Mouse (Mus musculus) neural tube, embryonic 15.5 days (tissue): Measurements from ENCODE around the gene Rab11fip5. TPM values are rescaled to one million over a fixed set of nuclear protein-coding genes. Genes with fewer than 3 reads are reported as not detected.

ENCODE experiments used
- ATAC-seq: fragments of 200-750 bp; cut with Nextera tagmentation; 2 replicates; pipeline ENCODE4 v1.8.0; 2017; ENCODE audit warnings: mild to moderate bottlenecking, moderate TSS enrichment, moderate library complexity; ENCODE audit not compliant: low FRiP score
- H3K27ac ChIP-seq: fragments of 300-500 bp; sonication (generic); replicated peaks from 2 replicates; pipeline ENCODE4 v1.5.1; 2015; ENCODE audit warnings: mild to moderate bottlenecking, inconsistent platforms
- H3K27me3 ChIP-seq: fragments of 300-500 bp; sonication (generic); replicated peaks from 2 replicates; pipeline ENCODE4 v1.6.1; 2015; ENCODE audit warnings: inconsistent platforms
- H3K36me3 ChIP-seq: fragments of 300-500 bp; sonication (generic); 2 replicates; pipeline ENCODE4 v1.6.1; 2015; ENCODE audit warnings: inconsistent platforms
- H3K4me1 ChIP-seq: fragments of 300-500 bp; sonication (generic); 2 replicates; pipeline ENCODE4 v1.6.1; 2015; ENCODE audit warnings: inconsistent platforms
- H3K4me2 ChIP-seq: fragments of 300-500 bp; sonication (generic); 2 replicates; pipeline ENCODE4 v1.6.1; 2015; ENCODE audit warnings: inconsistent platforms, mild to moderate bottlenecking, moderate library complexity
- H3K4me3 ChIP-seq: fragments of 300-500 bp; sonication (generic); replicated peaks from 2 replicates; pipeline ENCODE4 v1.5.1; 2015; ENCODE audit warnings: mild to moderate bottlenecking, inconsistent platforms
- H3K9ac ChIP-seq: fragments of 300-500 bp; sonication (generic); replicated peaks from 2 replicates; pipeline ENCODE4 v1.6.1; 2015; ENCODE audit warnings: mild to moderate bottlenecking, inconsistent platforms
- H3K9me3 ChIP-seq: fragments of 300-500 bp; sonication (generic); replicated peaks from 2 replicates; pipeline ENCODE4 v1.6.1; 2016; ENCODE audit warnings: inconsistent platforms
- WGBS: fragments of 180-500 bp; shearing (Covaris S2); methylation state at CpG from one replicate; pipeline ENCODE4 v1.1.7; 2015; ENCODE audit warnings: mixed read lengths; 5-methylcytosine and 5-hydroxymethylcytosine counted together
- polyA plus RNA-seq: library from polyadenylated mRNA; unstranded; fragments of >200 nt; fragmentation: Nextera tagmentation; extraction: Ambion mirVana; gene quantifications from 2 replicates; pipeline ENCODE4 v1.2.1, GENCODE M21; 2015

The Rab11fip5 gene
- polyA plus RNA-seq, 1 experiment from 2014 or later: 24.3 TPM

DNA sequence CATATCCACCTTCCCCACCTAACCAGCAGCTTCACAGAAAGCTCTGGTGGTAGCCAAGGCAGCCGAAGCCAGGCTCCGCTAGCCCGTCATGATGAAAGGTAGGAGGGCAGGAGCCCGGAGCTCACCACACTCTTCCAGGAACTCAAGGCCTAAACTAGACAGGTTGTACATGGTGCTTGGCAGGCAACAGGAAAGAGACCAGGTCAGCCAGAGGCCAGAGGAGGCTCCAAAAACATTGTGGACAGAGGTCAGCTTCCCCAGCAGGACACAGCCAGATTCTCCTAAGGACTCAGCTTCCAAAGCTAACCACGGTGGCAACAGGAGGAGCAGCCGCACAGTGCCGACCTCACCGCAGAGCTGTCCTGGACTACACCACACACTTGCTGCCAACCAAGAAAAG lies 31.4 kb downstream of the Rab11fip5 start:
- H3K27me3 ChIP-seq: no peaks in the 10 kb centered on the region
- peaks cover 38% of the 10 kb centered on the region for H3K36me3 ChIP-seq
- no peaks in the 10 kb centered on the region for H3K9me3 ChIP-seq
- ATAC-seq: no peak
- no peaks in the 10 kb centered on the region for H3K4me1 ChIP-seq
- H3K4me2 ChIP-seq: no peak overlapping the region
- WGBS: 87% methylated on average over 8 of the region's 8 CpGs
- H3K27ac ChIP-seq: no peak overlapping the region
- H3K4me3 ChIP-seq: no peak overlapping the region
- no peak overlapping the region for H3K9ac ChIP-seq

DNA sequence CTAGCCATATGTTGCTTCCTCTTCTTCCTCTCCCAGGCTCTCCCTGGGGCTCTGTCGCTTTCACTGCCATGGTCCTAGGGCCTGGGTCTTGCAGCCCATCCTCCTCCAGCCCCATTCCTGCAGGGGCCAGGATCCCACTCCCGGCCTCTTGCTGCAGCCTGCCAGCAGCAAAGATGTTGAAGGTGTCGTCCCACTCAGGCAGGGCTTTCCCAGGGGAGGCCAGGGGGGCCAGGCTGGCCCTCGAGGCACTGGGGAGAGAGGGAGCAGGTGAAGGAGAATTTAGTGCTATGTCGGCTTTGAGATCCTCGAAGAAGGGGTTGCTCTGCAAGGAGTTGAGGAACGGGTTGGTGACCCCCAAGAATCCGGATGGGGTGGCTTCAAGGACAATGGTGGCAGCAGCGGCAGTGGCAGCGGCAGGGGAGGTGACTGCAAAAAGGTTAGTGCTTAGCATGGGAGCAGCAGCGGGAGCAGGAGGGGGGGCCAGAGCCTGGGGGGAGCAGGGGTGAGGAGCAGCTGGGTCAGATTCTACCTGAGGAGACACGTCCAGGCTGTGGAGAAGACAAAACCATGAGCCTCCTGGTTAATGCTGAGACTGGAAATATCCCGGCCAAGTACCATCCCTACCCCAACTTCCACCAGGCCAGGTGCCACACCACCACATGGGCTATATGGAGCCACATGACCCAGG lies 32.5 kb downstream of the Rab11fip5 start:
- no peaks in the 10 kb centered on the region for H3K4me1 ChIP-seq
- H3K9ac ChIP-seq: no peak overlapping the region
- H3K9me3 ChIP-seq: no peaks in the 10 kb centered on the region
- H3K27ac ChIP-seq: no peak overlapping the region
- no peak for ATAC-seq
- 74% methylated on average over 13 of the region's 13 CpGs for WGBS
- no peak overlapping the region for H3K4me2 ChIP-seq
- H3K36me3 ChIP-seq: peaks cover 34% of the 10 kb centered on the region
- no peak overlapping the region for H3K4me3 ChIP-seq
- no peaks in the 10 kb centered on the region; the same call in 1 of the 2 replicates for H3K27me3 ChIP-seq

DNA sequence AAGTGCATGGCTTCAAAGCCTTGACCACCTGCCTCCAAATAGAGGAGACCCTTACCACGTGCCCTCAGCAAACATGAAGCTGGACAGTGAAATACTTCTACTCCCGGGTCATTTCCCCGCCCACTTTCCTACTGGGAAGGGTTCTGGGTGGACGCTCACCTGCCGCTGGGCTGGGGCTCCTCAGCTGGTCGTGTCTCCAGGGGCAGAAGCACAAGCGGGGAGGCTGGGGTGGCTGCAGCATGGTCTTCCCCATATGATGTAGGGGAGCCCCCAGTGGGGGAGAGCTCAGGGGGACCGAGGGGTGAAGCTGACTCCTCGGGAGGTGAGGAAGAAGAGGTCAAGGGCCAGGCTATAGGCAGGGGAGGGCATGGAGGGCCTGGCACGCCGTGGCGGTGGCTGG lies 34.2 kb downstream of the Rab11fip5 start:
- no peak overlapping the region for H3K4me3 ChIP-seq
- peaks cover 34% of the 10 kb centered on the region for H3K36me3 ChIP-seq
- no peak for ATAC-seq
- no peaks in the 10 kb centered on the region; the same call in 1 of the 2 replicates for H3K27me3 ChIP-seq
- H3K27ac ChIP-seq: no peak overlapping the region
- H3K9ac ChIP-seq: no peak overlapping the region
- 75% methylated on average over 12 of the region's 12 CpGs for WGBS
- H3K9me3 ChIP-seq: no peaks in the 10 kb centered on the region
- no peaks in the 10 kb centered on the region for H3K4me1 ChIP-seq
- no peak overlapping the region for H3K4me2 ChIP-seq

DNA sequence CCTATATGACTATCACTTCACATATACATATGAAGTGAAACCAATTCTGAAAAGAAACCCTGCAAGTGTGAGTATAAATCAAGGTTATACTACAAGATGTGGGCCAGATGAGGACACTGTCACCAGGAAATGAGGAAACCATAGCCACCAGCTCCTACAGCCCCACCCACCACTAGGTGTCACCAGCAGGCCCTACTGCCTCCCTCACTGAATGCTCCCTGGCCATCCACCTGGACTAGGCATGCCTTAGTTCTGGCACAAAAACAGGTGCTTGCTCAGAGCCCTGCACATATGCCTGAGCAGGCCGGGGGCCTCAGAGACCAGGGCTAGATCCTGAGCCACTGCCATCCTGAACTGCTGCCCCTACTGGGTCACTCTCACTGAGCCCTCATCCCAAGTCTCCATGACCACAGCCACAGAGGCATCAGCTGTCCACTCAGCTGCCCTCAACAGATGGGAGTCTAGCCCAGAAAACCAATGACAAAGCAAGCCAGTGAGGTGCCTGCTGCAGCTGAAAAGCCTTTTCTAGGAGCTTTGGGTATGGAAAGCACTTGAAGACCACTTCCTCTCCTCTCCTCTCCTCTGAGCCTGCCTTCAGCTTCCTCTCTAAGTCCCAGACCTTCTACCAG lies 35.0 kb downstream of the Rab11fip5 start:
- no peak overlapping the region for H3K4me2 ChIP-seq
- 88% methylated on average over 1 of the region's 1 CpGs for WGBS
- ATAC-seq: no peak

DNA sequence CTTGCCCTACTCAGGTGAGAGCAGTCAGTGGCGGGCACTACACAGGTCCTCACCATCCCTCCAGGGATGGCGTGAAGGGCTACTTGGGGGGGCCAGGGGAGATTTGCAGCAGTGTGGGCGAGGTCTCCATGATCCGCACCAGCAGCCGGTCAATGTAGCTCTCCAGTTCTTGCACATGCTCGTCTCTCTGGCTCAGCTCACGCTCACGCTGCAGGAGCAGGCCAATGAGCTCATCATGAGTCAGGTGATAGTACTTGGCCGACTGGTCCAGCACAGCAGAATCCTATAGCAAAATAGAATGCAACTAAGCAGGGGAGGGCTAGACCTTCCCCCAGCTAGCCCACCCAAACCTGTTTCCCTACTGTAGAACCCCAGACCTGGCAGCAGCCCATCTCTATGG lies 37.5 kb downstream of the Rab11fip5 start:
- peaks cover 10% of the 10 kb centered on the region for H3K4me1 ChIP-seq
- H3K9me3 ChIP-seq: no peaks in the 10 kb centered on the region
- ATAC-seq: no peak
- H3K4me3 ChIP-seq: no peak overlapping the region
- WGBS: 86% methylated on average over 9 of the region's 9 CpGs
- no peak overlapping the region for H3K9ac ChIP-seq
- H3K27me3 ChIP-seq: no peaks in the 10 kb centered on the region; the same call in 1 of the 2 replicates
- H3K27ac ChIP-seq: no peak overlapping the region
- H3K36me3 ChIP-seq: peaks cover 34% of the 10 kb centered on the region
- H3K4me2 ChIP-seq: no peak overlapping the region

More for the DNA sequence above, 35.0 kb downstream of the Rab11fip5 start:
- no peaks in the 10 kb centered on the region for H3K9me3 ChIP-seq
- no peak overlapping the region for H3K4me3 ChIP-seq
- H3K36me3 ChIP-seq: peaks cover 34% of the 10 kb centered on the region
- no peak overlapping the region for H3K27ac ChIP-seq
- H3K27me3 ChIP-seq: no peaks in the 10 kb centered on the region; the same call in 1 of the 2 replicates
- H3K4me1 ChIP-seq: no peaks in the 10 kb centered on the region
- H3K9ac ChIP-seq: no peak overlapping the region

- 57% methylated on average over 3 of the region's 3 CpGs for WGBS
- H3K9me3 ChIP-seq: no peaks in the 10 kb centered on the region
- peaks cover 22% of the 10 kb centered on the region for H3K4me1 ChIP-seq
- no peak for ATAC-seq
- H3K4me2 ChIP-seq: no peak overlapping the region
- peaks cover 5% of the 10 kb centered on the region; the same call in 1 of the 2 replicates for H3K27me3 ChIP-seq
- peaks cover 22% of the 10 kb centered on the region for H3K36me3 ChIP-seq
- no peak overlapping the region for H3K9ac ChIP-seq
- H3K4me3 ChIP-seq: no peak overlapping the region
- no peak overlapping the region for H3K27ac ChIP-seq
Observed at GRCm38 (mm10) chr6:85335352-85335751, 39.1 kb downstream of the Rab11fip5 start.

GRCm38 (mm10) chr6:85334851-85335250 lies 39.6 kb downstream of the Rab11fip5 start:
- 77% methylated on average over 5 of the region's 5 CpGs for WGBS
- H3K27ac ChIP-seq: no peak overlapping the region
- peaks cover 22% of the 10 kb centered on the region for H3K4me1 ChIP-seq
- no peak overlapping the region for H3K9ac ChIP-seq
- peaks cover 5% of the 10 kb centered on the region; the same call in 1 of the 2 replicates for H3K27me3 ChIP-seq
- H3K9me3 ChIP-seq: no peaks in the 10 kb centered on the region
- peaks cover 19% of the 10 kb centered on the region for H3K36me3 ChIP-seq
- H3K4me3 ChIP-seq: no peak overlapping the region
- no peak overlapping the region for H3K4me2 ChIP-seq
- no peak for ATAC-seq

DNA sequence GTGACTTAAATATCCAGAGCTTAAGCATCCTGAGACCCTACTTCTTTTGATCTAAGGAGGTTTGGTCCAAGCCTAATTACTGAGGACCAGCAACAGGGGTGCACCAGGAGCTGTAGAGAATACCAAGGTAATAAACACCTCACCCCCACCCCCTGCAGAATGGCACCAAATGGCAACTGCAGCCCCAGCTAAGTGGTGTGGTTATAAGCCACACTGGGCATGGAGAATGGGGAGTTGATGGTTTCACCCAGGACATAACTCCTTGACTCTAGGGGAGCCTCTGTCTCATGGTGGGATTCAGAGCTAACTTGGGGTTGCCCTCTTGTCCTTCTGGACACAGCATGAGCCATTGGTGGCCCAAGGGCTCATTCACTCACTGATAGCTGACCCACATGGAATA lies 40.2 kb downstream of the Rab11fip5 start:
- Histone ChIP-seq H3K9ac (no peak overlapping the region), H3K9me3 (no peaks in the 10 kb centered on the region), H3K4me2 (peak overlapping the region; percentile 98), H3K27ac (peak overlapping the region; percentile 98), H3K4me1 (peaks cover 22% of the 10 kb centered on the region), H3K36me3 (peaks cover 13% of the 10 kb centered on the region), H3K27me3 (peaks cover 5% of the 10 kb centered on the region; the same call in 1 of the 2 replicates), H3K4me3 (peak overlapping the region; percentile 79; the same call in 1 of the 2 replicates)
- ATAC-seq: no peak

DNA sequence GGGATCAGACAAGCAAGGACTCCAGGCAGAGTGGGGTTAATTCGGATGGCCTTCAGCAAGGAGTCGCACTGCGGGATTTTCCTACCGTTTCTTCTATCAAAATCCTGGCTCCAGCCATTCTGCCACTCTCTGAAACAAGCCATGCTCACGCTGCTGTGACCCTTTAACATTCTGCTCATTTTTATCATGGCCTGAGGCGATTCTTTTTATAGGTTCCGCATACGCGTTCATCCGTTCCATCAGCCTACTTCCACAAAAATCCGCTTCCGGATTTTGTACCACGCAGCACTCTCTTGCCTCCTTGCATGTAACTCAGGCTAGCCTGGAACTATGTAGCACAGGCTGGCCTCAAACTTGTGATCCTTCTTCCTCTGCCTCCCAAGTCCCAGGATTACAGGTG lies 40.7 kb downstream of the Rab11fip5 start:
- Histone ChIP-seq H3K4me1 (peaks cover 22% of the 10 kb centered on the region), H3K9ac (peak overlapping the region; percentile 92), H3K9me3 (no peaks in the 10 kb centered on the region), H3K4me2 (peak overlapping the region; percentile 98), H3K27me3 (peaks cover 5% of the 10 kb centered on the region; the same call in 1 of the 2 replicates), H3K4me3 (peak overlapping the region; percentile 79), H3K36me3 (peaks cover 13% of the 10 kb centered on the region), H3K27ac (peak overlapping the region; percentile 98)
- ATAC-seq: peak; percentile 21
- 5% methylated on average over 13 of the region's 13 CpGs for WGBS

DNA sequence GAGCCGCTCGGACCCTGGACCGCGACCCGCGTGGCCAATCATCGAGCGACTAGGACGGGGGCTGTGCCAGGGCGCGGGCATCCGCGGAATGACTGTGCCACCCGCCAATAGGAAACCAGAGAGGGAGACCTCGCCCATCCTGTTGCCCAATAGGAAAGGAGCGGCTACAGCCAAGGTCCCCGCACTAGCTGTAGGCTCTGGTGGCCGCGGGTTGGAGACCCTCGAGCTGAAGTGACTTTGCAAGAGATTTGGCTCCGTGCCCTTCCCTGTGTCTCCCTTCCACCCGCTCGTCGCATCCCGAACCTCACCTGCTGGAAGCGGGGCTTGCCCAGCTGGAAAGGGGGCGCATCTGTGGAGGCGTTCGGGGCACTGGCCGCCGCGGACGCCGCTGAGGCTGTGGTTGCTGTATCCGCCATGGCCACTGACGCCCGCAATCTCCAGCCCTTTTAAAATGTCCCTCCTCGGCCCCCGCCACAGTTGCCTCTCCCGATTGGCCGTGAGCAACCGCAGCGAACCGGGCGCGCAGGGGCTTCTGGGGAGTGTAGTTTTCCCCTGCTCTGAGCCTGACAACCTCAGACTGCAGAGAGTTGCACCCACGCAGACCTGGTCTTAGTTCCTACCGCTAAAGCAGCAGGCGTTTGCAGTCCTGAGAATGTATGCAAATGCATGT lies 41.3 kb downstream of the Rab11fip5 start, which contains the start of gene Sfxn5:
Gene Sfxn5 (minus strand): TSS at position 423 of the 670 bp plus-strand sequence.
- H3K9ac ChIP-seq: peak within 1 kb of the TSS; percentile 92
- H3K9me3 ChIP-seq: no peaks in the 10 kb centered on the region
- H3K27ac ChIP-seq: peak within 1 kb of the TSS; percentile 98
- peak; percentile 97 for ATAC-seq
- H3K4me1 ChIP-seq: peaks cover 22% of the 10 kb centered on the region
- peak within 1 kb of the TSS; percentile 98 for H3K4me2 ChIP-seq
- H3K36me3 ChIP-seq: peaks cover 13% of the 10 kb centered on the region
- peaks cover 5% of the 10 kb centered on the region; the same call in 1 of the 2 replicates for H3K27me3 ChIP-seq
- H3K4me3 ChIP-seq: peak within 1 kb of the TSS; percentile 79
- whole genome bisulfite sequencing: under 1% methylated on average over 49 of the region's 49 CpGs

DNA sequence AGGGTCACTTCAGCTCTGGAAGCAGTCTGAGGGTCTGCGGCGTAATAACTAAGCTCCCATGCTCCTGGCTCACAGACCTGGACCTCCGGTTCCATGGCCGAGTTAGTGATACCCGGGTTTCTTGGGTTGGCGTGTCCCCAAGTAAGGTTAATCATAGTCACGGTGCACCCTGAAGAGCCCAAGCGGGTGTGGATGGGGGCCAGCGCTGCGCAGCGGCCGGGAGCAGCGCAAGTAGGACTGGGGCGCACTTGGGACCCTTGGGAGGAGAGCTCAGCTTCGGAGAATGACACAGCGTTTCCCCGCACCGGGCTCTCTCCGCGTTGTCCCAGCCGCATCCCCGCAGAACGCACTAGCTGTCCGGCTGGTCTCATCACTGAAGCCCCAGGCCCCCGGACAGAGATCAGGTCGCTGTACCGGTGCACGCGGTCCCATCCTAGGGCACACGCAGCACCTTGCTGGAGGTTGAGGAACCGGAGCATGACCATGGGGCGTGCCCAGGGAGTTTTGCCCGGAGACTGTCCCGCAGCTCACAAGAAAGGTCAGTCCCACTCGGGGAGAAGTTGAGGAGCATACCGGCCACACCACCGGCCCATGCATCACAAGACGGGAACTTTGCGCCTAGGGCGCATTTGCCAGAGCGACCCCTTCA lies 42.0 kb downstream of the Rab11fip5 start:
- H3K9me3 ChIP-seq: no peaks in the 10 kb centered on the region
- H3K27me3 ChIP-seq: peaks cover 5% of the 10 kb centered on the region; the same call in 1 of the 2 replicates
- WGBS: under 1% methylated on average over 41 of the region's 41 CpGs
- H3K4me3 ChIP-seq: peak overlapping the region; percentile 79
- peak; percentile 39 for ATAC-seq
- peak overlapping the region; percentile 98 for H3K4me2 ChIP-seq
- H3K36me3 ChIP-seq: peaks cover 11% of the 10 kb centered on the region
- peak overlapping the region; percentile 92 for H3K9ac ChIP-seq
- peaks cover 22% of the 10 kb centered on the region for H3K4me1 ChIP-seq
- peak overlapping the region; percentile 98 for H3K27ac ChIP-seq
